Mouse (Mus musculus): Measurements from ENCODE around the gene Rab34.
A peak's percentile ranks its signal among the peaks of the same experiment; 100 is the strongest.

Gene Rab34

GRCm38 (mm10) chr11:78164924-78165760, 23.1 kb upstream of the Rab34 start, which contains the start of gene Traf4:
TSS of gene Traf4 (minus strand) at chr11:78165589.
- DNase-seq: peak; percentile 94

GRCm38 (mm10) chr11:78165761-78166109, 22.5 kb upstream of the Rab34 start:
- no peak for DNase-seq

GRCm38 (mm10) chr11:78166161-78166560, 22.1 kb upstream of the Rab34 start:
- no peak for DNase-seq

GRCm38 (mm10) chr11:78166640-78167039, 21.6 kb upstream of the Rab34 start:
- no peak for DNase-seq

- no peak for DNase-seq
Measured at GRCm38 (mm10) chr11:78167257-78167959, 20.8 kb upstream of the Rab34 start.

- peak; percentile 79 for DNase-seq
Measured at GRCm38 (mm10) chr11:78168541-78169468, 19.4 kb upstream of the Rab34 start.

- no peak for DNase-seq
Measured at GRCm38 (mm10) chr11:78170306-78170705, 17.9 kb upstream of the Rab34 start.

- DNase-seq: no peak
Measured at GRCm38 (mm10) chr11:78171328-78171727, 16.9 kb upstream of the Rab34 start.

GRCm38 (mm10) chr11:78172034-78172747, 16.0 kb upstream of the Rab34 start:
- no peak for DNase-seq

- no peak for DNase-seq
Measured at GRCm38 (mm10) chr11:78172748-78173383, 15.4 kb upstream of the Rab34 start.

- DNase-seq: no peak
Measured at GRCm38 (mm10) chr11:78174506-78174905, 13.7 kb upstream of the Rab34 start.

GRCm38 (mm10) chr11:78175771-78176401, 12.3 kb upstream of the Rab34 start:
- DNase-seq: no peak

- DNase-seq: peak; percentile 99
Measured at GRCm38 (mm10) chr11:78176402-78176862, 11.8 kb upstream of the Rab34 start, which contains the start of the genes Nek8 and Tlcd1. TSS of gene Nek8 (minus strand) at chr11:78176675. TSS of gene Tlcd1 (plus strand) at chr11:78176711.

GRCm38 (mm10) chr11:78176905-78177331, 11.3 kb upstream of the Rab34 start:
- DNase-seq: peak; percentile 55

- peak; percentile 82 for DNase-seq
Measured at GRCm38 (mm10) chr11:78177437-78177836, 10.8 kb upstream of the Rab34 start.

- DNase-seq: peak; percentile 96
Measured at GRCm38 (mm10) chr11:78177903-78178858, 10.0 kb upstream of the Rab34 start.

GRCm38 (mm10) chr11:78178859-78179437, 9.3 kb upstream of the Rab34 start:
- DNase-seq: peak; percentile 75

GRCm38 (mm10) chr11:78179438-78179999, 8.7 kb upstream of the Rab34 start:
- DNase-seq: peak; percentile 41

Measured in liver (tissue).